Mouse (Mus musculus) cerebellum, adult 18-20 months (tissue): Measurements from ENCODE around the gene Mog.

Experiments used
- DNase-seq, 2 experiments: peaks; one replicate each; pipeline ENCODE4 v3.0.0; 2021

Mog gene

DNA sequence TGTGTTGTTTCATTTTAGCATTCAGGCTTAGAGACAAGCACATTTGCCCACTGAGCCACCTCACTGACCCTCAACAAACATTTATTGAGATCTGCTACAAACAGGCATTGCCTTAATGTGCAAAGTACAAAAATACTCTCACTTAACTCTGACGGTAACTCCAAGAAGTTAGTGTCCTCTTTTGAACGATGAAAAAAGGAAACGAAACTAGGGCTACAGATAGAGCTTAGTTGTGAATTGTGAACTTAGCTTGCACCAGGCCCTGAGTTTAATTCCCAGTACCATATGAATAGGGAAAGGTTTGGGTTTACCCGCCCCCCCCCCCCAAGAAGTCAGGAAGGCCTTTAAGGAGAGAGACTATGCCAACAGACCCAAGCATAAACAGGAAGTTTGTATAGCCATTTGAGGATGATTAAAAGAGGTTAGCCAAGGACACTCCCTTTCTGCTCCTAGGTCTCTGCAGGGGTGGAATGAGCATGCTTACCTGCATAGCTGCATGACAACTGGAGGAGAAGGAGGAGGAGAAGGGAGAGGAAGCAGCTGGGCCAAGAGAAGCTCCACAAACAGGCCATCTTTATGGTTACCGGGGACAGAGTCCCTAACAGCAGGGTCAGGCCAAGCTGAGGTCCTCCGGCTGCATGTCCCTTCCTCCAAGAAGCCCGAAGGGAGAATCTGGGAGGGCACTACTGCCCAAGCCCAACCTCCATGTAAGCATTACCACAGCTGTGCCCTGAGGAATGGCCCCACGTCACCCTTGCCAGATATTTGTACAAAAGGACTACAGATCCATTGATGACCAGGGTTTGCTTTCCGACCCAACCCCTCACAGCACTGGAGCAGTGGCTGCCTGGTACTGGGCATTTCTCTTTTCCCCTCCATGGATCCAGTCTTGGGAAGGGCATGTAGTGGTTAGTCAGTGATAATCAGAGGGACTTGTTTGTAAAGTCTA lies at the start of gene Mog:
Mog (minus strand) TSS at position 771 of the 949 bp plus-strand sequence.
- no peak for DNase-seq

GRCm38 (mm10) chr17:37072730-37073276 lies 49.6 kb upstream of the Mog start:
- DNase-seq, result peak in 1 of 2 experiments; percentile 0

DNA sequence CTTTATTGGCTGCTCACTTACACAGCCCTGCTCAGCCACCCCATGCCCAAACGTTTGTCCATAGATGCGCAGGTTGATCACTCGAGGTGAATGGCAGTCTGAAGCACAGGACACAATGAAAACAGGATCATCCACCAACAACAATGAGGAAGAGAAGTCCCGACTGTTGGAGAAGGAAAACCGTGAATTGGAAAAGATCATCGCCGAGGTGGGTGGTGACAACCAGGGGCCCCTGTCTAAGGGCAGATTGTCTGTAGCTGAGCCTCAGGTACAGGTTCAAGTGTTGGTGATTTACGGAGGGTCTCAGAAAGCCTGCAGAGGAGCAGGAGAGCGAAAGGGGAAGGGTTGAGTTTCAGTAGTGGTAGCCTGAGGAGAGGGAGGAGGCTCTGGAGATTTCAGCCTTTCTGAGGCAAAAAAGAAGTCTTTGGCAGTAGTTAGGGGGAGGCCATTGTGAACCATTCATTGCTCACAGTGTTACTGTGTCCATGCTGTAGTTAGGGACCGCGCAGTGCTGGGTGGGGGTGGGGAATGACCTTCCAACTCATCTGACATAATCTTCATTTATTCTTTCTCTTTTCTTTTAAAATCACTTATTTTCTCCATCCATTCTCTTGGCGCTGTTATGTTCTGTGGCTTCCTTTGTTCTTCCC lies 49.0 kb upstream of the Mog start:
- no peak for DNase-seq

- DNase-seq, result peak in 1 of 2 experiments; percentile 1
Measured at GRCm38 (mm10) chr17:37070121-37070520, 46.9 kb upstream of the Mog start.

- DNase-seq, result no peak
Measured at GRCm38 (mm10) chr17:37067861-37068260, 44.7 kb upstream of the Mog start.

DNA sequence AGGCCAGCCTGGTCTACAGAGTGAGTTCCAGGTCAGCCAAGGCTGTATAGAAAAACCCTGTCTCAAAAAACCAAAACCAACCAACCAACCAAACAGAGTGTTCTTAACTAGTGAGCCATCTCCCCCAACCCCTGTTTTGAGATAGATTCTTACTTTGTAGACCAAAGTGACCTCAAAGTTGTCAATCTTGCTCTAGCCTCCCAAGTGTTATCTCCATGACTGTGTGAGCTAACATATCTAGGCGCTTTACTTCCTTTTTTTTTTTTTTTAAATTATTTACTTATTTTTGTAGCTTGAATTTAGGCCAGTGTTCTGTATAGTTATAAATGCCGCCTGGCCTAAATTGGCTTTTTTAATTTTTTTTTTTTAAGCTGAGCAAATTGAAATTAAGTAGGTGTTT lies 42.8 kb upstream of the Mog start:
- DNase-seq, result no peak

DNA sequence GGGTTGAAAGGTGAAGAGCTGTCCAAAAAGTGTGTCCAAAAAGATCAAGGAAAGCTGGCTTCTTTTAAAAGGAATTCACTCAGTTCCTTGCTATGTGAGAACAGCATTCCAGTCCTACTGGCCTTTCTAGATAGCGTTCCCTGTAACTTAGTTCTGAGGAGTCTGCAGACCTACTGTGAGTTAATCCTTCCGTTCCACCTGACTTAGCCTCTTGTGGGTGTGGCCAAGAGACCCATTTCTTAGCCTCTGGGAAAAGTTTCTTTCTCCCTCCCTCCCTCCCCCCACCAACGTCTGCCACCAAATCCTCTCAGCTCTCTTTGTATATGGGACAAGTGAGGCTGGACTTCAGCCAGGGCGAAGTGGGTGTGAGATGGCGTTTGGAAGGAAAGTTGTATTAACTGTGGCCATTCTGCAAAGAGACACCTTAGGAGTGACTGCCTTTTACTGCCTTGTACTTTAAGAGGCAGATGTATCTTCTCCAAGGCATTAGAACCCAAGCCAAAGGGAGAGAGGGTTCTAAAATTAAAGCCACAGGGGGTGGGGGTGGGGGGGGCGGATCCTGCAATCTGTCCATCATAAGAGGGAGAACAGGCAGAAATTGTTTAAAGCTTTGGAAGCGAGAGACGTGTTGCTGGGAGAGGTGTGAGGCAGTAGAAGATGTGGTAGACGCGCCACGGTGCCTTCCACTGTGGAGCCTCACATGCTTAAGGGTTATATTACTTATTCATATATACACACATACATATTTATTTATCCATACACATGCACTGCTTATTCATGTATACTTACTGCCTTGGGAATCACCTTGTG lies 40.7 kb upstream of the Mog start:
- DNase-seq, result no peak

DNA sequence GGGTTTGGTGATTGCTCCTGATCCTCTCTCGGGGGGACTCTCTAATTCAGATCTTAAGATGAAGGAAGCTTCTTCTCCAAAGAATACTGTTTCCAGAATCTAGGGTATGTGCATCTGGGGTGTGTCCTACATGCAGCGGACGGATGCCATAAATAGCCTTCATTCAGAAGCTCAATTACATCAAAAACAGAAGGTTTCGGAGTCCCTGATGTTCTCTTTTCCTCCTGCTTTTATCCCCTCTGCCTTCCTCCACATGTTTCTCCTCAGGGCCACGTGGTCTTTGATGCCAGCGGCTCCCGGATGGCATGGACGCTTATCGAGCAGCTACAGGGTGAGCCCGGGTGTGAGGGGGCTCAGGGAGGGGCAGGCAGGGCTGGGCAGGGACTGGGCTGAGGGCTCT lies 39.9 kb upstream of the Mog start:
- no peak for DNase-seq

DNA sequence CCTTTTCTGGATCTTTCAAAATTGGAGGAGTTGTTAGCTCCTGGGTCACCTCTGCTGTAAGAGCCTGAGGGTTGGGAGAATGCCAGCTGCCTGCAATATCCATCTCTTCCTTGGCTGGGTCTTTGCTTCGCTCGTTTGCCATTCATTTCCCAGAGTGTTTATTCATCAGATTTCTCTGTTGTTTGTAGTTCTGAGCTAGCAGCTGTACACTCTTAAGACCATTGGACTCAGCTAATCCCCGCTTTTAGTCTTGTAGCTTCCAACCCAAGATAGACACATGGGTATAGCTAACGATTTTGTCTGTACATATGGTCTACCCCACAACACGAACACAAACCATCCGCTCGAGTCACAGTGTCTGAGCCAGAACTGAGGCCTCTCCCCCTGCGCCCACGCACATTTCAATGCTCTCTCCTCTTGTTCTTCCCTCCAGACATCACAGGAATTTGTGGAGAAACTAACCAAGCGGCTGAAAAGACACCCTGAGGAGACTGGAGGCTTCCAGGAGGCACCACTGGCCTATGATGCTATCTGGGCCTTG lies 39.0 kb upstream of the Mog start:
- DNase-seq, result no peak

DNA sequence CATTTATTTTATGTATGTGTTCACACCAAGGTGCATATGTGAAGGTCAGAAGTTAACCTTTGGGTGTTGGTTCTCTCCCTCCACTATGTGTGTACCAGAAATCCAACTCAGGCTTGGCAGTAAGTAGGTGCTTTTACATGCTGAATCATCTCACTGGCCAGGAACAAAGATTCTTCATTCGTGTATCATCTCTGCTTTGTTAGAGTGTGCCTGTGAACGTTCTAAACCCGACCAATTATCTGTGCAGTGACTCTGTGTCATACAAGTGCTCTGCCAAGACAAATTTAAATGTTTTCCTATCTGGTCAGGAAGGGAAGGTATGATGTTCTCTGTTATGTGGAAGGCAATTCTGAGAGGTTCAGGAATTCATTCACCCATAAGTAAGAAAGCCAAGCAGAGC lies 38.2 kb upstream of the Mog start:
- no peak for DNase-seq

DNA sequence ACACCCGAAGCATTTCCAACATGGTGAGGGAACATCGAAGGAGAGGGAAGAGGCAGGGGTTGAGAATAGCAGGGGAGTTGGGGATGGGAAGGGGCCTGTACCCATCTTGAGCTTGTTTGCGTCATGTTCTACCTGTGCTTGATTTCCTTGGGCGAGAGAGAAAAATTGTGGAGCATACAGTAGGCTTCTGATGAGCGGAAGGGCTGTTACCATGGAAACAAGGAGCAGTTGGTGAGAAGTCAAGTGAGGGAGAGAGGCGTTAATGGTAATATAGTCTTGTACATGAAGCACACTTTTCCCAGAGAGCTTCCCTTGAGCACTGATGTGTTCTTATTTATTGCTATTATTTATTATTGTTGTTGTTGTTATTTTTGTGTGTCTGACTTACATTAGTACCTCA lies 33.8 kb upstream of the Mog start:
- no peak for DNase-seq

DNA sequence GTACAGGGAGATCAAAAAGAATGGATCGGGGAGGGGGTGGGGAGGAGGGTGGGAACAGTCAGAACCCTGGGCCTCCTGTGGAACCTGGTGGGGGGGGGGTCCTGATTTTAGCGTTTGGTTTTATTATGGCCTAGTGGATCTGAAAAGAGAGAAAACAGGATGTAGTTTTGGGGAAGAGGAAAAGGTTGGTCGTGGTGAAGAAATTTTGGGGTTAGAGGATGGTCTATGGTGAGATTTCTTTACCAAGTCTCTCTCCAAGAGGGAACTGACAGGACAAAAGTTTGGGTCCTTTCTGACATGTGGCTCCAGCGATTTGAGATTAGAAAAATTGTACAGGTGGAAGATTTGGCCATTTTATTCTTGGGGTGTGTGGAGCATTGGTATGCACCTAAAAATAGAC lies 28.5 kb upstream of the Mog start:
- no peak for DNase-seq

DNA sequence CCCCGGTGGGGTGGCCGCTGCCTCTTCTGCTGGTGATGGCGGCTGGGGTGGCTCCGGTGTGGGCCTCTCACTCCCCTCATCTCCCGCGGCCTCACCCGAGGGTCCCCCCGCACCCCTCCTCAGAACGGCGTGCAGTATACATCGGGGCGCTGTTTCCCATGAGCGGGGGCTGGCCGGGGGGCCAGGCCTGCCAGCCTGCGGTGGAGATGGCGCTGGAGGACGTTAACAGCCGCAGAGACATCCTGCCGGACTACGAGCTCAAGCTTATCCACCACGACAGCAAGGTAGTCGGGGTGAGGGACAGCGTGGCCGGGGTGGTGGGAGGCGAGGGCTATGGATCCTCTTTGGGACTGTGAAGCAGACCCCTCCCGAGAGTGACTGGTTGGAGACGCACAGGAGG lies 27.7 kb upstream of the Mog start:
- peak in 1 of 2 experiments; percentile 51 for DNase-seq

DNA sequence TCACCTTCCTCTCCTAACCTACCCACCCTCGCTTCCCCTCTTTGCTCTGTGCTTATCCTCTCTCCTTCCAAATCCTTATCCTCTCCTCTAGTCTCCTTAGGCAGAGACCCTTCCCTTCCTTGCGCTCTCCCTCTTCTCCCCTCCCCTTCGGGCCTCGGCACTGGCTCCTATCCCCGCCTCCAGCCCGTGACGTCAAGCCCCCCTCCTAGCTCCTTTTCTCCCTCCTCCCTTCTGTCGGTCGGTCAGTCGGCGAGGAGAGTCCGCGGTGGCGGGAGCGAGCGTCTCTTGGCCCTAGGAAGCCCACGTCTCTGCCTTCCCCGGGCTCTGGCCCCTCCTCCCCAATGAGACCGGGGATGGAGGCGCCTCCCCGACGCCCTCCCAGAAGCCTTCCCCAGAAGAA lies 27.2 kb upstream of the Mog start:
- DNase-seq, result peak; percentile 94 to 97

DNA sequence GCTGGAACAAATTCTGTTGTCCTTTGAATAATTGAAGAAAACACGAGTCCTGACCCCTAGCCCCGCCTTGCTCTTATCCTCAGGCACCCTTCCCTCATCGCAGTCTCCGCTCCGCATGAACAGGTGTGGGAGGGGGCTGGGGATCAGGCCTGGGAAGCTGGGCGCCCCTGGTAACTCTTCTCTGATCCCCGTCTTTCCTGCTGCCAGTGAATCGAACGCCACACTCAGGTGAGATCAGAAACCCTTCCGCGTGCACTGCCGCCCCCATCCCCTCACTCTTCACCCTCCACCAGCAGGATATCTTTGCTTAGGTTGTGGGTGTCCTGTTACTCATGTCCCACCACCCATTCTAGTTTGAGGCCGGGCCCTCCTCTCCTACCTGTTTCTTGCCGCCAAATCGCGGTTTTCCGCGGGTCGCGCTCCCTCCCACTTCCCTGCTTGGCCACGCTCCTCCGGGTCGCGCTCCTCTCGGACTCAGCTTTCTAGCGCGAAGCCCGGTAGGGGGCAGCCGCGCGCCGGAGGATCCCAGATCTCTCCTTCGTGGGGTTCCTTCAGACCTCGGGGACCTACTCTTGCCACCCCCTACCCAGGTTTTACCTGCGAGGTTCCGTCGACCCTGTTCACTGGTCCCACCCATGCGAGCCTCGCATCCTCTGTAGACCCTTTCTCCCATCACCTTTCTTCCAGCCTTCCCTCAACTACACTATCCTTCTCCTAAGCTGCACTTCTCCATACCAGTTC lies 26.5 kb upstream of the Mog start:
- peak; percentile 86 to 92 for DNase-seq

GRCm38 (mm10) chr17:37048383-37048782 lies 25.2 kb upstream of the Mog start:
- DNase-seq, result peak; percentile 27 to 43

GRCm38 (mm10) chr17:37047981-37048380 lies 24.8 kb upstream of the Mog start:
- no peak for DNase-seq

DNA sequence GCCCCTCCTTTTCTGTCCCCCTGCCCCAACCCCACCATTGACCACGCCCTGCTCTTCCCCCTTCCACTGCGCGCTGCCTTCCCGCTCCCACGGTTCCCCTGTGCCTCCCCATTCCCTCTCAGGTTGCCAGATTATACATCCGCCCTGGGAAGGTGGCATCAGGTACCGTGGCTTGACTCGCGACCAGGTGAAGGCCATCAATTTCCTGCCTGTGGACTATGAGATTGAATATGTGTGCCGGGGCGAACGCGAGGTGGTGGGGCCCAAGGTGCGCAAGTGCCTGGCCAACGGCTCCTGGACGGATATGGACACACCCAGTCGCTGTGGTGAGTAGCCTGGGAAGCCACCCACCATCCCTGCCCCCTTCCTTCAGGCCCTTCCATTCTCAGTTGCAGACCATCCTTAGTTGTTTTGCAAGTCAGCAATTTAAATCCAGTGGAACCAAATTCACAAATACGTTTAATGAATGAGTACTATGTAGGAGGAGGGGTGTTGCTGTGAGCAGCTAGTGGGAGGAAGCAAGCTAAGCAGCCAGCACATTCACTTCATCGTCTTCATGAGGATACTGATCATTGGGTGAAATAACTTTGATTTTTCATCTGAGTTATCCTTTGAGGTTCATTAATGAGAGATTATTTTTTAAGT lies 24.3 kb upstream of the Mog start:
- peak; percentile 37 to 51 for DNase-seq

- DNase-seq, result peak; percentile 78 to 81
Measured at GRCm38 (mm10) chr17:37046312-37047112, 23.3 kb upstream of the Mog start.

DNA sequence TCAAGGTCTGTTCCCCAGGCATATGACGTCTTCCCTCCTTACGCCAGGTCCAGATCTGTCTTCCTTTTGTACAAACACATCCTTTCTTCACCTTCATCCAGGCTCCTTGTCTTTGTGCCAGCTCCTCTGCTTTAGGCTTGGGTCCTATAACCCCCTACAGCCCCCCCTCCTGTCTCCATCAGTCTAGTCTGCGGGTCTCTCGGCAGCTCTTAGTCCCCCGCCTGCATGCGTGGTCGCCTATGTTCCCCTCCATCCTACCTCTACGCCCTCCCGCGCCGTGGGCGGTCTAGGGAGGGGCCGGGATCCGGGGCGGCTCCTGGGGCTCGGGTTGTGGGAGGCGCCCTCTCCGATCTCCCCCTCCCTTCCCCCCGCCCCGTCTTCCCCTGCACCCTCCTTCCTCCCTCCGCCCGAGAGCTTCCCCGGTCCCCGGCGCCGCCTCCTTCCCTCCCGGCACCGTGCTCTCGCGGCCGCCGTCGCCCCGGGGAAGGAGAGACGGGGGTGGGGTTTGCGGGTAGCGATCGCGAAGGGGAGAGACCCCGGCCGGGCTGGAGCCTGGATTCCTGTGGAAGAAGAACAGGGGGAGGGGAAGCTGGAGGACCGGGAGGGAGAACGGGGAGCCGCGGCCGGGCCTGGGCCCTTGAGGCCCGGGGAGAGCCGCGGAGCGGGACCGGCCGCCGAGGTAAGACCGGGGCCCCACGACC lies 22.6 kb upstream of the Mog start, which contains the start of gene Gabbr1:
Gabbr1 (plus strand) TSS at position 356 of the 701 bp plus-strand sequence.
- peak; percentile 88 to 92 for DNase-seq
